Comparison of ENCODE assay signal across 9 mouse cellular contexts in the genomic region with DNA sequence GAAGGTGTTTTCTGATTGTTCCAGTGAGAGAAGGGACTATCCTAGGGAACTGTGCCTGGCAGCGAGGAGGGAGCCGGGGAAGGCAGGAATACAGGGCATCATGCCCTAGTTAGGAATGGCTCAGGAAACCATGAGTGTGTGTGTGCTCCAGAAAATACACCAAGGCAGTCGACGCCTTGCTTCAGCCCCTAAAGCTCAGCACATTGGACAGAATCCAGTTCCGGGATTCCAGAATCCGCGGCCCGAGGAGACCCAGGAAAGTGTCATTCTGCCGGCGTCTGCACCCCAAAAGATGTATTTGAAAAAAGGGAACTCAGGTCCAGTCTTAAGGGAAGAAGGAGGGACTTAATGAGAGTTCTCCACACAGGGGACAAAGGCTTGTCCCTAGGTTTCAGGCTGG. TPM values are rescaled to one million over a fixed set of nuclear protein-coding genes. Genes with fewer than 3 reads are reported as not detected.
A peak's percentile ranks its signal among the peaks of the same experiment; 100 is the strongest.
DNase-seq lines count a peak whose midpoint lies in the region; ATAC-seq and TF ChIP-seq lines count a peak whose summit lies in the region.
"Had no signal": no experiment of that assay in that cellular context is flagged by ENCODE, and none has a peak within 500 bp of the region (broad histone marks: within the 10 kb centered on the region; RNA-seq: fewer than 3 reads in every experiment).

No protein-coding gene starts in this region.

- H3K27ac ChIP-seq in bone marrow macrophage, adult 2 months (ENCODE audit: insufficient read depth, low read depth, low read length), result peak overlapping the region; percentile 96
- H3K27ac ChIP-seq in heart, postnatal 0 days (ENCODE audit: low read depth), result peak overlapping the region; percentile 86
- peak overlapping the region; percentile 74 for H3K27ac ChIP-seq in liver, embryonic 12.5 days
- H3K27ac ChIP-seq in olfactory bulb, adult 2 months (ENCODE audit: insufficient read depth, low read depth, low read length), result no peak overlapping the region

- peak overlapping the region; percentile 59 for H3K9ac ChIP-seq in heart, postnatal 0 days (replicated peaks; ENCODE audit: low read depth, low read length)
- H3K9ac ChIP-seq in liver, embryonic 12.5 days, result peak overlapping the region; percentile 59

- no peaks in the 10 kb centered on the region for H3K9me3 ChIP-seq in heart, postnatal 0 days (replicated peaks; ENCODE audit: control insufficient read depth, low read length)
- H3K9me3 ChIP-seq in liver, embryonic 12.5 days (replicated peaks), result no peaks in the 10 kb centered on the region

- 46% methylated on average over 10 of the region's 10 CpGs for WGBS in heart, postnatal 0 days
- WGBS in liver, embryonic 12.5 days (ENCODE audit: insufficient replicate concordance), result 37% methylated on average over 10 of the region's 10 CpGs
- 25% methylated on average over 10 of the region's 10 CpGs for WGBS in olfactory bulb, adult 2 months

- peak overlapping the region; percentile 67 for H3K4me2 ChIP-seq in heart, postnatal 0 days (ENCODE audit: low read depth, low read length)
- H3K4me2 ChIP-seq in liver, embryonic 12.5 days, result peak overlapping the region; percentile 82

- peak; percentile 18; the same call in 1 of the 2 replicates for ATAC-seq in heart, postnatal 0 days (ENCODE audit: insufficient read depth, low read depth)
- ATAC-seq in liver, embryonic 12.5 days, result no peak

- peak overlapping the region; percentile 73 for H3K4me3 ChIP-seq in bone marrow macrophage, adult 2 months (ENCODE audit: insufficient read depth, low read length)
- H3K4me3 ChIP-seq in heart, postnatal 0 days (ENCODE audit: low read depth, low read length), result peak overlapping the region; percentile 44
- peak overlapping the region; percentile 50 for H3K4me3 ChIP-seq in liver, embryonic 12.5 days
- H3K4me3 ChIP-seq in olfactory bulb, adult 2 months (ENCODE audit: insufficient read depth, low read depth, low read length), result peak overlapping the region; percentile 8; the same call in 1 of the 2 replicates

- DNase-seq in heart, adult 18-20 months, result peak; percentile 26 to 44
- no peak for DNase-seq in heart, adult 11 months
- no peak for DNase-seq in heart, postnatal 0 days (ENCODE audit: low spot score)
- no peak for DNase-seq in c-Kit-positive CD71-positive TER-119-positive erythroid progenitor cells, embryonic 14.5 days (ENCODE audit: low spot score)
- no peak for DNase-seq in right cerebral cortex, postnatal 4 days

- no peak for TF ChIP-seq POLR2A in bone marrow macrophage, adult 2 months (IDR thresholded peaks at IDR 0.05; ENCODE audit: borderline replicate concordance, low read depth, low read length)
- TF ChIP-seq POLR2A in olfactory bulb, adult 2 months (IDR thresholded peaks at IDR 0.05; ENCODE audit: insufficient read depth, low read depth, low read length), result no peak

- H3K36me3 ChIP-seq in heart, postnatal 0 days (replicated peaks; ENCODE audit: control insufficient read depth, insufficient read depth, low read length), result no peaks in the 10 kb centered on the region
- H3K36me3 ChIP-seq in liver, embryonic 12.5 days, result no peaks in the 10 kb centered on the region

- H3K27me3 ChIP-seq in heart, postnatal 0 days (ENCODE audit: control insufficient read depth, insufficient read depth, low read length), result no peaks in the 10 kb centered on the region
- H3K27me3 ChIP-seq in liver, embryonic 12.5 days (replicated peaks), result no peaks in the 10 kb centered on the region
- H3K27me3 ChIP-seq: Patski had no signal

- peaks cover 29% of the 10 kb centered on the region for H3K4me1 ChIP-seq in bone marrow macrophage, adult 2 months (ENCODE audit: control insufficient read depth, insufficient read depth, low read length)
- H3K4me1 ChIP-seq in heart, postnatal 0 days (ENCODE audit: control insufficient read depth, insufficient read depth), result peaks cover 11% of the 10 kb centered on the region; the same call in 1 of the 2 replicates
- H3K4me1 ChIP-seq in liver, embryonic 12.5 days, result peaks cover 67% of the 10 kb centered on the region
- H3K4me1 ChIP-seq in olfactory bulb, adult 2 months (ENCODE audit: control insufficient read depth, insufficient read depth, low read length), result peaks cover 14% of the 10 kb centered on the region

- TF ChIP-seq EP300 in heart, postnatal 0 days (IDR thresholded peaks at IDR 0.05; ENCODE audit: low read depth), result no peak

- TF ChIP-seq CTCF in bone marrow macrophage, adult 2 months (IDR thresholded peaks at IDR 0.05; ENCODE audit: low read depth, low read length), result 0 out of 2 replicates have a peak, but pooled peaks have one; percentile 4
- no peak for TF ChIP-seq CTCF in heart, postnatal 0 days (IDR thresholded peaks at IDR 0.05; ENCODE audit: low read depth)
- TF ChIP-seq CTCF in olfactory bulb, adult 2 months (IDR thresholded peaks at IDR 0.05; ENCODE audit: insufficient read depth, low read depth, low read length), result no peak

RNA-seq across cellular contexts. Expression of a gene that starts 26.5 kb away (rescaled TPM):
- 10 to 100 TPM; 31.5 to 37.2 TPM for total RNA-seq in heart, adult 18-20 months (2021)
- 61.0 and 77.7 TPM in 2 replicates for polyA plus RNA-seq in bone marrow macrophage, adult 2 months (2012; ENCODE audit: insufficient read depth, insufficient read length, missing spikeins)
- total RNA-seq in heart, postnatal 0 days (2014; rRNA removed; ENCODE audit: low replicate concordance), result 21.5 and 32.7 TPM in 2 replicates
- polyA plus RNA-seq in heart, postnatal 0 days (2015; fragmentation: Nextera tagmentation; extraction: Ambion mirVana), result 7.1 and 7.6 TPM in 2 replicates
- 13.1 and 14.6 TPM in 2 replicates for polyA plus RNA-seq in liver, embryonic 12.5 days (2016; fragmentation: Nextera tagmentation; extraction: Ambion mirVana)
- polyA plus RNA-seq in olfactory bulb, adult 2 months (2012; ENCODE audit: insufficient read depth, insufficient read length, low replicate concordance, missing spikeins), result 177 TPM in 1 of 2 replicates, not detected in the other

Comparison
In these comparisons a context has a peak if more than half of its experiments do, and no peak if none do; other contexts are left out.
1. DNase-seq: peak in heart, adult 18-20 months (2 of 2); none in heart, adult 11 months (single experiment), heart, postnatal 0 days (single experiment), c-Kit-positive CD71-positive TER-119-positive erythroid progenitor cells, embryonic 14.5 days (single experiment) and right cerebral cortex, postnatal 4 days (single experiment).
2. H3K4me3 ChIP-seq: peak in every context shown above with its lines; median percentile 73 in bone marrow macrophage, adult 2 months; 50 in liver, embryonic 12.5 days; 44 in heart, postnatal 0 days; 8 in olfactory bulb, adult 2 months.